Mouse (Mus musculus) neutrophil, adult 83 days (primary cell): Measurements from ENCODE around the gene AW549877. TPM values are rescaled to one million over a fixed set of nuclear protein-coding genes. Genes with fewer than 3 reads are reported as not detected.

Source experiments
- total RNA-seq, 2 experiments: library from RNA; stranded (reverse); gene quantifications; one replicate each; pipeline ENCODE4 v1.2.4; 2023

Gene AW549877
- 10 to 100 TPM; 16.4 to 18.6 TPM for total RNA-seq

GRCm38 (mm10) chr15:3995448-3996266, at the start of gene AW549877:
Gene AW549877 (minus strand): TSS chr15:3995744.

DNA sequence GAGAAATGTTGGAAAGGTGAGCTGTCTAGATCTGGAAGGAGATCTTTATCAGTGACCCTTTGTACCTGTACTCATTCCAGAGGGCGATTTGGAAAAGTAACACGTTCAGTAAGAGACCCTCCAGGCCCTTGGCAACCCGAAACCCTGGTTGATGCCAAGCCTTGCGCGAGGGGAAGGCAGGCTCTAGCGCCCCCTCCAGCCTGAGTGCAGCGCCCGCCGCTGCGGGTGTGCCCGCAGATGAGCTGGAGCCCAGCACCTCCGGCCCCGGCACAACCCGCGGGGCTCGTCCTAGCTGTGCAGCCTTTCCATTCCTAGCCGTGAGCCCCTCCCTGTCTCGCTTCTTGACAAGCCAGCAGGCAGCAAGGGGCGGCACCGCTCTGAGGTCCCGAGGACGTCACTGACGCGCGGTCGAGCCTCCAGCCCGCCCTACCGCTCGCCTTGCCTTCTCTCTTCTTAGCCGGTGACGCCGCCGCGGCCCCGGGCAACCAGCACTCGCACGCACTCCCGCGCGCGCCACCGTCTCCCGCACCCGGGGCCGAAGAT, 30.8 kb upstream of the AW549877 start, which contains the start of gene Oxct1:
Gene Oxct1, plus strand, starts transcription at position 153 of the 543 bp plus-strand sequence.

DNA sequence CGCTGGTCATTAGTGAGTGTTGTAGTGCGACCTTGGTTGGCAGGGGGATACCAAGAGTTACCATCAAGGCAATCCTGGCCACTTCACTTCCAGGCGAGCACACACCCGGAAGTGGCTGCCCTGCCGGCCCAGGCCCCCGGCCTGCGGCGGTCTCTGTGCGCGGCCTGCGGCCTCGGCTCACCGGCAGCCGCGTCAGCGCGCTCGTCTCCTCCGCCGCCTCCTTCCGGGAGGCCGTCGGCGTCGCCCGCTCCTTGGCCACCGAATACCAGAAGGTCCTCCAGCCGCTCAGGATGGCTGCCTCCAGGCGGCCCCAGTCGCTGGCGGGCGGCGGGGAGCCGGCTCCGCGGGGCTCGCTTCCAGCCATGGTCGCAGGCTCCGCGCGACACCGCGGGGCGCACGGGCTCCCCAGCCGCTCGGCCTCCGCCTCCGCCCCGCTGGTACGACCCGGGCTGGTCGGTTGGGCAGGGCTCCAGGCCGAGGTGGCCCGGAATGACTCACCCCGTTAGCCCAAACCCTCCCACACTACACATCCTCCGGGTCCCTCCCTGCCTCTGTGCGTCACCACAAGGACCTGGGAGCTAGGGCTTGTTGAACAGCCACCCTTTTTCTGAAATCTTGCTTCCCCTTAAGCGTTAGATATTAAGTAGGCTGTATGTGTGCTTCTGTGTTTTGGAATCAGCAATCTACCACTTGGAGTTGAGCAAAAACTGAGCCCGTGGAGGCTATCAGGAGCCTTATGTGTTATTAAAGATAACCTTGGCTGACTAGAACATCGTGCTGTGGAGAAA, 16.3 kb downstream of the AW549877 start, which contains the start of gene Fbxo4:
Gene Fbxo4, minus strand, starts transcription at position 513 of the 788 bp plus-strand sequence.

Other genes with a start within 250 kb of the AW549877 start
- 10 to 100 TPM in 1 of 2 experiments, 1 to 10 TPM in 1; 6.0 to 12.1 TPM for gene Fbxo4, start 16.2 kb downstream of the AW549877 start, total RNA-seq
- 10 to 100 TPM; 39.1 to 42.3 TPM for gene Oxct1, start 30.6 kb upstream of the AW549877 start, total RNA-seq